Mouse (Mus musculus) lung, adult 2 months (tissue): ENCODE measurements around the gene Tmem9b.

Source experiments
- CTCF ChIP-seq: fragments of 200-500 bp; IDR thresholded peaks from 2 replicates; pipeline ENCODE4 v1.5.1; 2011; ENCODE audit warnings: mild to moderate bottlenecking, low read length, control low read depth; ENCODE audit not compliant: insufficient read depth
- POLR2A ChIP-seq: fragments of 200-500 bp; IDR thresholded peaks from 2 replicates; pipeline ENCODE4 v1.6.1; 2011; ENCODE audit warnings: low read depth, mild to moderate bottlenecking, control low read depth, low read length, borderline replicate concordance; ENCODE audit errors: extremely low read depth

- TF ChIP-seq POLR2A, result no peak
- no peak for TF ChIP-seq CTCF
Observed at GRCm38 (mm10) chr7:109694576-109695338, 57.9 kb downstream of the Tmem9b start.
